Mouse (Mus musculus) kidney, postnatal 14 days (tissue): Measurements from ENCODE around the gene Naaa.

ENCODE experiments used
- DNase-seq: peaks from one replicate; pipeline ENCODE4 v3.0.0; 2022; ENCODE audit warnings: mixed read lengths

The Naaa gene

GRCm38 (mm10) chr5:92210205-92210604 lies 67.8 kb downstream of the Naaa start:
- no peak for DNase-seq
